Mouse (Mus musculus): Measurements from ENCODE around the gene Anp32a. TPM values are rescaled to one million over a fixed set of nuclear protein-coding genes. Genes with fewer than 3 reads are reported as not detected.

Gene Anp32a
- 128 and 176 TPM in 2 replicates for polyA plus RNA-seq (2015; fragmentation: Nextera tagmentation; extraction: Ambion mirVana)

- under 1% methylated on average over 34 of the region's 34 CpGs for whole genome bisulfite sequencing
- H3K9me3 ChIP-seq (replicated peaks), result no peaks in the 10 kb centered on the region
- H3K4me3 ChIP-seq, result peak within 1 kb of the TSS; percentile 86
- H3K4me2 ChIP-seq, result peak within 1 kb of the TSS; percentile 67
- peak within 1 kb of the TSS; percentile 100 for H3K27ac ChIP-seq
- peak within 1 kb of the TSS; percentile 95 for H3K9ac ChIP-seq
- H3K4me1 ChIP-seq (replicated peaks), result peaks cover 37% of the 10 kb centered on the region
- H3K27me3 ChIP-seq, result no peaks in the 10 kb centered on the region
- no peaks in the 10 kb centered on the region for H3K36me3 ChIP-seq
- peak; percentile 89 for ATAC-seq (replicated peaks; ENCODE audit: insufficient number of reproducible peaks, insufficient read depth, low FRiP score, low read depth)
Measured at GRCm38 (mm10) chr9:62341123-62341486, at the start of gene Anp32a. Gene Anp32a, plus strand, starts transcription at chr9:62341293.

DNA sequence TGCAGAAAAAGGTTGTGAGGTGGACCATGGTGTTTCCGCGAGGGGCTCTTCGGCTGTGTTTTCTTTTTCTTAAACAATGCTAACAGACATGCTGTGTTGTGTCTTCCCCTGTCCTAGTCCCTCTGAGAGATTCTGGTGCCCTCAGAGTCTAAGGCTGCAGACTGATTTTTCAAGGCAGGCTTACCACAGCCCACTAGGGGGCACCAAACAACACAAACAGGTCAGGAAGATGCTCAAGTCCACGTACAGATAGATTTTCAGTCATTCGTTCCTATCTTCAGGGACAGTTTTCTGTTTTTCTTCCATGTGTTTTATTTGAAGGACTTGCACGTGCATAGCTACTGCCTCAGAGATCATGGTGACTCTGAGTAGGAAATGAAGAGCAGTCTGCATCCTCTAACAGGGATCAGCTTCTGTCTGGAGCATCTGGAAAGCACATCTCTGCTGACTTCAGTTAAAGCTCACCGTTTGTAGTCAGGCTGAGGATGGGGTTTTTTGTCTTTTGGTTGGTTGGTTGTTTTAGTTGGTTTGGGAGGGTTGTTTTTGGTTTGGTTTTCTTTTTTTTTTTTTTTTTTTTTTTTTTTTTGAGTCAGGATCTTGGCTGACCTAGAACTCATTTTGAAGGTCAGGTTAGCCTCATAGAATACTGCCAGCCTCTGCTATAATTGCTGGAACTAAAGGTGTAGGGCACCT lies 45.9 kb upstream of the Anp32a start:
- Histone ChIP-seq H3K4me3 (no peak overlapping the region), H3K9ac (no peak overlapping the region), H3K4me1 (replicated peaks) (no peaks in the 10 kb centered on the region), H3K27me3 (no peaks in the 10 kb centered on the region), H3K9me3 (replicated peaks) (no peaks in the 10 kb centered on the region), H3K36me3 (no peaks in the 10 kb centered on the region), H3K4me2 (no peak overlapping the region), H3K27ac (no peak overlapping the region)
- ATAC-seq (replicated peaks; ENCODE audit: insufficient number of reproducible peaks, insufficient read depth, low FRiP score, low read depth), result no peak
- 20% methylated on average over 7 of the region's 7 CpGs for WGBS

GRCm38 (mm10) chr9:62296891-62297290 lies 44.2 kb upstream of the Anp32a start:
- no peak for ATAC-seq (replicated peaks; ENCODE audit: insufficient number of reproducible peaks, insufficient read depth, low FRiP score, low read depth)
- Histone ChIP-seq H3K27ac (no peak overlapping the region), H3K27me3 (no peaks in the 10 kb centered on the region), H3K4me3 (no peak overlapping the region), H3K9ac (no peak overlapping the region), H3K36me3 (no peaks in the 10 kb centered on the region), H3K4me2 (no peak overlapping the region), H3K9me3 (replicated peaks) (no peaks in the 10 kb centered on the region), H3K4me1 (replicated peaks) (no peaks in the 10 kb centered on the region)
- WGBS, result 50% methylated on average over 1 of the region's 1 CpGs

- ATAC-seq (replicated peaks; ENCODE audit: insufficient number of reproducible peaks, insufficient read depth, low FRiP score, low read depth), result no peak
- H3K36me3 ChIP-seq, result no peaks in the 10 kb centered on the region
- H3K27me3 ChIP-seq, result no peaks in the 10 kb centered on the region
- no peak overlapping the region for H3K4me3 ChIP-seq
- WGBS, result 79% methylated on average over 6 of the region's 6 CpGs
- H3K9me3 ChIP-seq (replicated peaks), result no peaks in the 10 kb centered on the region
- no peak overlapping the region for H3K9ac ChIP-seq
- no peak overlapping the region for H3K4me2 ChIP-seq
- H3K4me1 ChIP-seq (replicated peaks), result no peaks in the 10 kb centered on the region
- no peak overlapping the region for H3K27ac ChIP-seq
Measured at GRCm38 (mm10) chr9:62315556-62315955, 25.5 kb upstream of the Anp32a start.

- Histone ChIP-seq H3K4me2 (no peak overlapping the region), H3K9me3 (replicated peaks) (0 out of 2 replicates have a peak, but pooled peaks cover 3% of the 10 kb centered on the region), H3K4me1 (replicated peaks) (no peaks in the 10 kb centered on the region), H3K4me3 (no peak overlapping the region), H3K27ac (no peak overlapping the region), H3K9ac (no peak overlapping the region), H3K27me3 (no peaks in the 10 kb centered on the region), H3K36me3 (no peaks in the 10 kb centered on the region)
- WGBS, result 79% methylated on average over 4 of the region's 4 CpGs
- ATAC-seq (replicated peaks; ENCODE audit: insufficient number of reproducible peaks, insufficient read depth, low FRiP score, low read depth), result no peak
Measured at GRCm38 (mm10) chr9:62318729-62319128, 22.4 kb upstream of the Anp32a start.

DNA sequence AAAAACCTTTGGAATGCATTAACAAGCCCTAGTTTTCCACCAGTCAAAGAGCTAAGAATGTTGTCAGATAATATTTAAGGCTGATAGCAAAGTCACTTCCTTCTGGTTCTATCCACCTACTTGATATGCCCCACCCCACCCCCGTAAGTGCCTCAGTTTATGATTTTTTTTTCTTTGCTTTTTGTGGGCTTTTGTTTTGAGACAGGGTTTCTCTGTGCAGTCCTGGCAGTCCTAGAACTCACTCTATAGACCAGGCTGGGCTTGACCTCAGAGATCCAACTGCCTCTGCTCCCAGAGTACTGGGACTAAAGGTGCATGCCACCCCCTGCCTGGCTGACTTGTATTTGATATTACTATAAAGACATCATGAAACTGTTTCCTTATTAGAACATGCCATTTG lies 17.3 kb upstream of the Anp32a start:
- no peak overlapping the region for H3K27ac ChIP-seq
- H3K4me2 ChIP-seq, result no peak overlapping the region
- no peaks in the 10 kb centered on the region for H3K4me1 ChIP-seq (replicated peaks)
- WGBS, result 72% methylated on average over 1 of the region's 1 CpGs
- H3K36me3 ChIP-seq, result no peaks in the 10 kb centered on the region
- no peaks in the 10 kb centered on the region for H3K27me3 ChIP-seq
- H3K9ac ChIP-seq, result no peak overlapping the region
- no peak for ATAC-seq (replicated peaks; ENCODE audit: insufficient number of reproducible peaks, insufficient read depth, low FRiP score, low read depth)
- 0 out of 2 replicates have a peak, but pooled peaks cover 3% of the 10 kb centered on the region for H3K9me3 ChIP-seq (replicated peaks)
- no peak overlapping the region for H3K4me3 ChIP-seq

DNA sequence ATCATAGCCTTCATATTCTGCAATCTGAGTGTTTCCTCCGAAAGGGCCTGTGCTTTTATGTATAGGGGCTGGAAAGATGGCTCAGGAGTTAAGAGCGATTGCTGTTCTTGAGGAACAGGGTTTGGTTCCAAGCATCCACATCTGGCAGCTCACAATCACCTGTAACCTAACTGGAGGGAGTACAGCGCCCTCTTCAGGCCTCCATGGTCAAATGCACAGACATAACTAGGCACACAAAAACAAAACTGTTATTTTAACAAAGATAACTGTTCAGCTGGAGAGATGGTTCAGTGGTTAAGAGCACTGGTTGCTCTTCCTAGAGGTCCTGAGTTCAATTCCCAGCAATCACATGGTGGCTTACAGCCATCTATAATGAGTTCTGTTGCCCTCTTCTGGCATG lies 15.1 kb upstream of the Anp32a start:
- H3K4me3 ChIP-seq, result no peak overlapping the region
- H3K9me3 ChIP-seq (replicated peaks), result 0 out of 2 replicates have a peak, but pooled peaks cover 1% of the 10 kb centered on the region
- no peaks in the 10 kb centered on the region for H3K36me3 ChIP-seq
- no peak overlapping the region for H3K27ac ChIP-seq
- H3K4me1 ChIP-seq (replicated peaks), result no peaks in the 10 kb centered on the region
- WGBS, result 65% methylated on average over 3 of the region's 3 CpGs
- H3K4me2 ChIP-seq, result no peak overlapping the region
- ATAC-seq (replicated peaks; ENCODE audit: insufficient number of reproducible peaks, insufficient read depth, low FRiP score, low read depth), result no peak
- H3K27me3 ChIP-seq, result no peaks in the 10 kb centered on the region
- no peak overlapping the region for H3K9ac ChIP-seq

GRCm38 (mm10) chr9:62334298-62334825 lies 6.7 kb upstream of the Anp32a start:
- peaks cover 15% of the 10 kb centered on the region for H3K4me1 ChIP-seq (replicated peaks)
- H3K36me3 ChIP-seq, result no peaks in the 10 kb centered on the region
- 89% methylated on average over 9 of the region's 9 CpGs for WGBS
- no peaks in the 10 kb centered on the region for H3K27me3 ChIP-seq
- no peak overlapping the region for H3K4me2 ChIP-seq
- no peak overlapping the region for H3K4me3 ChIP-seq
- H3K9ac ChIP-seq, result no peak overlapping the region
- ATAC-seq (replicated peaks; ENCODE audit: insufficient number of reproducible peaks, insufficient read depth, low FRiP score, low read depth), result no peak
- H3K9me3 ChIP-seq (replicated peaks), result no peaks in the 10 kb centered on the region
- H3K27ac ChIP-seq, result no peak overlapping the region

DNA sequence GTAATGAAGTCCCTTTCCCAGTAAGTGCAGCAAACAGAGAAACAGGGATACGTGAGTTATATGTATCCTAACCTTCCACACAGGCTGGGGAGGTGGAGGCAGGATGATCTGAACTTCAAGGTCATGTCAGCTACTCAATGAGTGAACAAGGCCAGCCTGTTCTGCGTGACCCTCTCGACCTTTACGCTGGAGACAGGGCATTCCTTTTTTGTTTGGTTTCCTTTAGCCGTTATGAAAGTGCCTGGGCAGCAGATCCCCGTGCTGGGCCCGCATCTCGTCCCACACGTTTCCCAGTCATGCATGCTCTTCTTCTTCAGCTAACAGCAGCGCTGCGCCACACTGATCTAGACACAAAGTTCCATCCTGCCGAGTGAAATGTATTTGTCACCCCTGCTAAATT lies 5.7 kb upstream of the Anp32a start:
- no peaks in the 10 kb centered on the region for H3K36me3 ChIP-seq
- 49% methylated on average over 12 of the region's 12 CpGs for WGBS
- H3K27me3 ChIP-seq, result no peaks in the 10 kb centered on the region
- H3K9me3 ChIP-seq (replicated peaks), result no peaks in the 10 kb centered on the region
- H3K4me2 ChIP-seq, result no peak overlapping the region
- peaks cover 21% of the 10 kb centered on the region for H3K4me1 ChIP-seq (replicated peaks)
- H3K4me3 ChIP-seq, result no peak overlapping the region
- H3K27ac ChIP-seq, result no peak overlapping the region
- no peak for ATAC-seq (replicated peaks; ENCODE audit: insufficient number of reproducible peaks, insufficient read depth, low FRiP score, low read depth)
- H3K9ac ChIP-seq, result no peak overlapping the region

- WGBS, result 46% methylated on average over 4 of the region's 4 CpGs
- Histone ChIP-seq H3K27ac (peak overlapping the region; percentile 61), H3K36me3 (no peaks in the 10 kb centered on the region), H3K9ac (no peak overlapping the region), H3K27me3 (no peaks in the 10 kb centered on the region), H3K4me1 (replicated peaks) (peaks cover 22% of the 10 kb centered on the region), H3K4me3 (no peak overlapping the region), H3K9me3 (replicated peaks) (no peaks in the 10 kb centered on the region), H3K4me2 (no peak overlapping the region)
- no peak for ATAC-seq (replicated peaks; ENCODE audit: insufficient number of reproducible peaks, insufficient read depth, low FRiP score, low read depth)
Measured at GRCm38 (mm10) chr9:62337924-62338635, 3.0 kb upstream of the Anp32a start.

DNA sequence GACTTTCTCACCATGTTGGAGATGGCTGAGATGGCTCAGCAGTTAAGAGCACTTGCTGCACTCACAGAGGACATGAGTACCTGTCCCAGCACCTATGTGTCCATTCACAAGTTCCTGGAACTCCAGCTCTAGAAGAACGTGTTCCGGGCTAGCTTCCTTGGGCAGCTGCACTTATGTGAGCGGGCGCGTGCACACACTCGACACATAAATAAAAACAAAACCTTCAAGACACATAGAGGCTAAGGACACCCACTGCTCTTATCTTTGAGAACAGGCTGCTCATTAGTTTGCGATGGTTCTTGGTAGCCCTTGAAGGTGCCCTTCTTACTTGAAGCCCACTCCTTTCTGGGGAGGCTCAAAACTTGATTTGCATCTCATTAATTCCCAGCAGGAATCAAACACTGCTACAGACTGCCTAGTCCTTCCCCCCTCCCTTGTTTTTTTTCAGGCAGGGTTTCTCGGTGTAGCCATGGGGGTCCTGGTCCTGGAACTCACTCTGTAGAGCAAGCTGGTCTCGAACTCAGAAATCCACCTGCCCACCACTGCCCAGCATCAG lies 2.4 kb upstream of the Anp32a start:
- no peaks in the 10 kb centered on the region for H3K27me3 ChIP-seq
- no peak overlapping the region for H3K4me2 ChIP-seq
- no peak for ATAC-seq (replicated peaks; ENCODE audit: insufficient number of reproducible peaks, insufficient read depth, low FRiP score, low read depth)
- no peak overlapping the region for H3K4me3 ChIP-seq
- whole genome bisulfite sequencing, result 78% methylated on average over 9 of the region's 9 CpGs
- peaks cover 22% of the 10 kb centered on the region for H3K4me1 ChIP-seq (replicated peaks)
- H3K9ac ChIP-seq, result no peak overlapping the region
- H3K9me3 ChIP-seq (replicated peaks), result no peaks in the 10 kb centered on the region
- no peaks in the 10 kb centered on the region for H3K36me3 ChIP-seq
- H3K27ac ChIP-seq, result peak overlapping the region; percentile 61
